19 mouse cellular contexts compared by ENCODE assay signal in the genomic region with DNA sequence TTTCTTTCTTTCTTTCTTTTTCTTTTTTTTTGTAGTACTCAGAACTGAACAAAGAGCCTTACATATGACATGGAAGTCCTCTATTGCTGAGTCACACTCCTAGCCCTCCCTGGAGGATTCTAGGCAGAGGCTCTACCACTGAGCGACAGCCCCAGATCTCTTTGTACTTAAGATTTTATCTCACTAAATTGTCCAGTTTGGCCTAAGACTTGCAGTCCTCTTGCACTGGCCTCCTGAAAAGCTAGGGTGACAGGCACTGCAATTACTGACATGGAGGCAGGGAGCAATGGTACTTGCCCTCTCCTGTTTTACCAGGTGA. TPM values are rescaled to one million over a fixed set of nuclear protein-coding genes. Genes with fewer than 3 reads are reported as not detected.
DNase-seq lines count a peak whose midpoint lies in the region; ATAC-seq and TF ChIP-seq lines count a peak whose summit lies in the region.
"Had no signal": no experiment of that assay in that cellular context is flagged by ENCODE, and none has a peak within 500 bp of the region (broad histone marks: within the 10 kb centered on the region; RNA-seq: fewer than 3 reads in every experiment).

No protein-coding gene starts in this region.

- H3K9me3 ChIP-seq in hindbrain, embryonic 10.5 days: no peaks in the 10 kb centered on the region
- no peaks in the 10 kb centered on the region for H3K9me3 ChIP-seq in hindbrain, embryonic 16.5 days (ENCODE audit: control insufficient read depth, low read length)
- H3K9me3 ChIP-seq in hindbrain, embryonic 13.5 days: no peaks in the 10 kb centered on the region
- no peaks in the 10 kb centered on the region for H3K9me3 ChIP-seq in midbrain, embryonic 15.5 days
- H3K9me3 ChIP-seq in intestine, postnatal 0 days (ENCODE audit: control insufficient read depth): no peaks in the 10 kb centered on the region

- H3K4me3 ChIP-seq in hindbrain, embryonic 10.5 days: no peak overlapping the region
- no peak overlapping the region for H3K4me3 ChIP-seq in hindbrain, embryonic 16.5 days (ENCODE audit: low read length)
- H3K4me3 ChIP-seq in hindbrain, embryonic 13.5 days: no peak overlapping the region
- no peak overlapping the region for H3K4me3 ChIP-seq in midbrain, embryonic 15.5 days
- H3K4me3 ChIP-seq in intestine, postnatal 0 days (ENCODE audit: low read depth, low read length): no peak overlapping the region
- H3K4me3 ChIP-seq: erythroblast, embryonic 14.5 days had no signal

- H3K4me1 ChIP-seq in hindbrain, embryonic 10.5 days (replicated peaks): peaks cover 50% of the 10 kb centered on the region
- peaks cover 18% of the 10 kb centered on the region for H3K4me1 ChIP-seq in hindbrain, embryonic 16.5 days (ENCODE audit: control insufficient read depth, insufficient read depth, low read depth, low read length)
- H3K4me1 ChIP-seq in hindbrain, embryonic 13.5 days (replicated peaks): peaks cover 42% of the 10 kb centered on the region
- H3K4me1 ChIP-seq in midbrain, embryonic 15.5 days: peaks cover 20% of the 10 kb centered on the region
- 0 out of 2 replicates have a peak, but pooled peaks cover 5% of the 10 kb centered on the region for H3K4me1 ChIP-seq in intestine, postnatal 0 days (replicated peaks; ENCODE audit: control insufficient read depth, insufficient read depth, low read length)

- no peak for TF ChIP-seq CTCF in intestine, postnatal 0 days (IDR thresholded peaks at IDR 0.05; ENCODE audit: low read depth)

- H3K4me2 ChIP-seq in hindbrain, embryonic 16.5 days (ENCODE audit: low read length): no peak overlapping the region
- H3K4me2 ChIP-seq in hindbrain, embryonic 13.5 days: no peak overlapping the region
- H3K4me2 ChIP-seq in midbrain, embryonic 15.5 days: no peak overlapping the region
- H3K4me2 ChIP-seq in intestine, postnatal 0 days (replicated peaks; ENCODE audit: low read depth): no peak overlapping the region

- H3K27ac ChIP-seq in hindbrain, embryonic 10.5 days: peak overlapping the region; percentile 79
- H3K27ac ChIP-seq in hindbrain, embryonic 16.5 days (ENCODE audit: low read depth, low read length): no peak overlapping the region
- H3K27ac ChIP-seq in hindbrain, embryonic 13.5 days: peak overlapping the region; percentile 88
- H3K27ac ChIP-seq in midbrain, embryonic 15.5 days: peak overlapping the region; percentile 72
- no peak overlapping the region for H3K27ac ChIP-seq in intestine, postnatal 0 days (ENCODE audit: low read depth, low read length)

- no peak for ATAC-seq in hindbrain, embryonic 16.5 days
- no peak for ATAC-seq in hindbrain, embryonic 13.5 days (ENCODE audit: low FRiP score)
- ATAC-seq in midbrain, embryonic 15.5 days (replicated peaks): no peak
- ATAC-seq in intestine, postnatal 0 days: no peak
- ATAC-seq: activated CD4-positive, CD25-positive, alpha-beta regulatory T cell, adult 4 months; inflammation-experienced regulatory T-cells, adult 6 months; Patski had no signal

- no peak overlapping the region for H3K9ac ChIP-seq in hindbrain, embryonic 16.5 days (ENCODE audit: low read depth, low read length)
- H3K9ac ChIP-seq in hindbrain, embryonic 13.5 days: 0 out of 2 replicates have a peak overlapping the region, but pooled peaks have one; percentile 14
- H3K9ac ChIP-seq in midbrain, embryonic 15.5 days: no peak overlapping the region
- H3K9ac ChIP-seq in intestine, postnatal 0 days (ENCODE audit: low read depth, low read length): no peak overlapping the region

- H3K27me3 ChIP-seq in hindbrain, embryonic 10.5 days (ENCODE audit: insufficient read depth, poor library complexity, severe bottlenecking): no peaks in the 10 kb centered on the region
- H3K27me3 ChIP-seq in hindbrain, embryonic 16.5 days (replicated peaks; ENCODE audit: control insufficient read depth, insufficient read depth, low read length): no peaks in the 10 kb centered on the region
- no peaks in the 10 kb centered on the region for H3K27me3 ChIP-seq in hindbrain, embryonic 13.5 days
- no peaks in the 10 kb centered on the region for H3K27me3 ChIP-seq in midbrain, embryonic 15.5 days (replicated peaks)
- no peaks in the 10 kb centered on the region for H3K27me3 ChIP-seq in intestine, postnatal 0 days (replicated peaks; ENCODE audit: control insufficient read depth, insufficient read depth, low read length)
- H3K27me3 ChIP-seq: Patski had no signal

- WGBS in hindbrain, embryonic 10.5 days: 85% methylated on average over 1 of the region's 1 CpGs
- 47% methylated on average over 1 of the region's 1 CpGs for WGBS in hindbrain, embryonic 16.5 days
- WGBS in hindbrain, embryonic 13.5 days: 68% methylated on average over 1 of the region's 1 CpGs
- WGBS in midbrain, embryonic 15.5 days: 50% methylated on average over 1 of the region's 1 CpGs
- WGBS in intestine, postnatal 0 days: 87% methylated on average over 1 of the region's 1 CpGs

- no peak for DNase-seq in hindbrain, embryonic 10.5 days (ENCODE audit: low spot score)
- peak; percentile 77 for DNase-seq in MN1 (ENCODE audit: low spot score)
- DNase-seq in cerebellum, adult 9-10 months: no peak
- DNase-seq: adrenal gland, postnatal 14 days; cerebellum, adult 18-20 months; gastrocnemius, postnatal 25 days; heart, postnatal 10 days; kidney, postnatal 4 days; liver; lung, adult 18-20 months; thymus, adult 2 months had no signal

- H3K36me3 ChIP-seq in hindbrain, embryonic 10.5 days: peaks cover 56% of the 10 kb centered on the region
- peaks cover 14% of the 10 kb centered on the region for H3K36me3 ChIP-seq in hindbrain, embryonic 16.5 days (ENCODE audit: control insufficient read depth, insufficient read depth, low read length)
- H3K36me3 ChIP-seq in hindbrain, embryonic 13.5 days: peaks cover 59% of the 10 kb centered on the region
- peaks cover 11% of the 10 kb centered on the region; the same call in 1 of the 2 replicates for H3K36me3 ChIP-seq in midbrain, embryonic 15.5 days (replicated peaks)
- peaks cover 4% of the 10 kb centered on the region; the same call in 1 of the 2 replicates for H3K36me3 ChIP-seq in intestine, postnatal 0 days (ENCODE audit: control insufficient read depth, insufficient read depth)

RNA-seq across cellular contexts. Expression of a gene that starts 16.2 kb away (rescaled TPM):
- polyA plus RNA-seq in hindbrain, embryonic 10.5 days (2016; fragmentation: Nextera tagmentation; extraction: Ambion mirVana): 8.6 and 16.3 TPM in 2 replicates
- polyA plus RNA-seq in hindbrain, embryonic 16.5 days (2015; fragmentation: Nextera tagmentation; extraction: Ambion mirVana): 22.0 and 22.1 TPM in 2 replicates
- polyA plus RNA-seq in hindbrain, embryonic 13.5 days (2015; fragmentation: Nextera tagmentation; extraction: Ambion mirVana): 21.6 and 23.4 TPM in 2 replicates
- polyA plus RNA-seq in midbrain, embryonic 15.5 days (2015; fragmentation: Nextera tagmentation; extraction: Ambion mirVana): 21.6 and 25.1 TPM in 2 replicates
- 1.7 and 1.8 TPM in 2 replicates for polyA plus RNA-seq in intestine, postnatal 0 days (2015; fragmentation: Nextera tagmentation; extraction: Ambion mirVana)

RNA-seq across cellular contexts. Expression of a gene that starts 32.9 kb away (rescaled TPM):
- polyA plus RNA-seq in hindbrain, embryonic 10.5 days (2016; fragmentation: Nextera tagmentation; extraction: Ambion mirVana): 502 and 539 TPM in 2 replicates
- polyA plus RNA-seq in hindbrain, embryonic 16.5 days (2015; fragmentation: Nextera tagmentation; extraction: Ambion mirVana): 332 and 340 TPM in 2 replicates
- 336 and 347 TPM in 2 replicates for polyA plus RNA-seq in hindbrain, embryonic 13.5 days (2015; fragmentation: Nextera tagmentation; extraction: Ambion mirVana)
- 343 and 356 TPM in 2 replicates for polyA plus RNA-seq in midbrain, embryonic 15.5 days (2015; fragmentation: Nextera tagmentation; extraction: Ambion mirVana)
- 217 and 232 TPM in 2 replicates for polyA plus RNA-seq in intestine, postnatal 0 days (2015; fragmentation: Nextera tagmentation; extraction: Ambion mirVana)

RNA-seq across cellular contexts. Expression of a gene that starts 57.3 kb away (rescaled TPM):
- 4.3 and 4.7 TPM in 2 replicates for polyA plus RNA-seq in hindbrain, embryonic 10.5 days (2016; fragmentation: Nextera tagmentation; extraction: Ambion mirVana)
- polyA plus RNA-seq in hindbrain, embryonic 16.5 days (2015; fragmentation: Nextera tagmentation; extraction: Ambion mirVana): 2.1 and 2.6 TPM in 2 replicates
- 5.7 and 6.0 TPM in 2 replicates for polyA plus RNA-seq in hindbrain, embryonic 13.5 days (2015; fragmentation: Nextera tagmentation; extraction: Ambion mirVana)
- 3.0 and 3.5 TPM in 2 replicates for polyA plus RNA-seq in midbrain, embryonic 15.5 days (2015; fragmentation: Nextera tagmentation; extraction: Ambion mirVana)
- 1.3 and 1.4 TPM in 2 replicates for polyA plus RNA-seq in intestine, postnatal 0 days (2015; fragmentation: Nextera tagmentation; extraction: Ambion mirVana)

Comparison
In these comparisons a context has a peak if more than half of its experiments do, and no peak if none do; other contexts are left out.
1. H3K27ac ChIP-seq: peak in hindbrain, embryonic 10.5 days (single experiment), hindbrain, embryonic 13.5 days (single experiment) and midbrain, embryonic 15.5 days (single experiment); none in hindbrain, embryonic 16.5 days (single experiment) and intestine, postnatal 0 days (single experiment).